Mouse (Mus musculus): ENCODE results near the gene B3gnt4. TPM values are rescaled to one million over a fixed set of nuclear protein-coding genes. Genes with fewer than 3 reads are reported as not detected.

The B3gnt4 gene
- 0.79 TPM for polyA plus RNA-seq (2017; shearing (Covaris generic))

GRCm38 (mm10) chr5:123510160-123510559 lies at the start of gene B3gnt4:
B3gnt4 (plus strand) TSS chr5:123510460.

GRCm38 (mm10) chr5:123489112-123489785 lies 21.0 kb upstream of the B3gnt4 start, which contains the start of the genes Lrrc43 and Il31:
Lrrc43 (plus strand) TSS chr5:123489305.
Il31 (minus strand) TSS chr5:123489489.

GRCm38 (mm10) chr5:123523692-123524392 lies 13.6 kb downstream of the B3gnt4 start, which contains the start of gene Diablo:
Diablo (minus strand) TSS chr5:123524176.

GRCm38 (mm10) chr5:123525281-123525680 lies 15.0 kb downstream of the B3gnt4 start, which contains the start of gene Gm49027:
Gm49027 (minus strand) TSS chr5:123525488.

Other genes with a start within 250 kb of the B3gnt4 start
- gene Bcl7a, start 166.6 kb upstream of the B3gnt4 start, polyA plus RNA-seq (2017; shearing (Covaris generic)), result 9.8 TPM
- 19.2 TPM for gene Mlxip, start 115.7 kb upstream of the B3gnt4 start, polyA plus RNA-seq (2017; shearing (Covaris generic))
- not detected for gene Lrrc43, start 21.2 kb upstream of the B3gnt4 start, polyA plus RNA-seq (2017; shearing (Covaris generic))
- not detected for gene Il31, start 21.0 kb upstream of the B3gnt4 start, polyA plus RNA-seq (2017; shearing (Covaris generic))
- gene Diablo, start 13.7 kb downstream of the B3gnt4 start, polyA plus RNA-seq (2017; shearing (Covaris generic)), result 129 TPM
- gene Gm49027, start 15.0 kb downstream of the B3gnt4 start, polyA plus RNA-seq (2017; shearing (Covaris generic)), result not detected
- 55.3 TPM for gene Vps33a, start 62.6 kb downstream of the B3gnt4 start, polyA plus RNA-seq (2017; shearing (Covaris generic))
- 106 TPM for gene Clip1, start 174.2 kb downstream of the B3gnt4 start, polyA plus RNA-seq (2017; shearing (Covaris generic))
- 128 TPM for gene Zcchc8, start 210.6 kb downstream of the B3gnt4 start, polyA plus RNA-seq (2017; shearing (Covaris generic))
- gene Rsrc2, start 239.0 kb downstream of the B3gnt4 start, polyA plus RNA-seq (2017; shearing (Covaris generic)), result 207 TPM
- gene Kntc1, start 239.3 kb downstream of the B3gnt4 start, polyA plus RNA-seq (2017; shearing (Covaris generic)), result 3.2 TPM